Mouse (Mus musculus): ENCODE data around the gene Mras.

Gene Mras

GRCm38 (mm10) chr9:99411093-99411492, 26.1 kb downstream of the Mras start:
- no peak for DNase-seq (ENCODE audit: low spot score)

GRCm38 (mm10) chr9:99409280-99409679, 27.9 kb downstream of the Mras start:
- DNase-seq (ENCODE audit: low spot score) = no peak

- no peak for DNase-seq (ENCODE audit: low spot score)
Observed at GRCm38 (mm10) chr9:99401288-99401974, 35.8 kb downstream of the Mras start.

- DNase-seq (ENCODE audit: low spot score) = peak; percentile 35
Observed at GRCm38 (mm10) chr9:99400781-99401180, 36.4 kb downstream of the Mras start.

GRCm38 (mm10) chr9:99397056-99397815, 39.9 kb downstream of the Mras start:
- no peak for DNase-seq (ENCODE audit: low spot score)

- no peak for DNase-seq (ENCODE audit: low spot score)
Observed at GRCm38 (mm10) chr9:99394366-99394765, 42.8 kb downstream of the Mras start.

GRCm38 (mm10) chr9:99393146-99393545, 44.0 kb downstream of the Mras start:
- no peak for DNase-seq (ENCODE audit: low spot score)

- DNase-seq (ENCODE audit: low spot score) = no peak
Observed at GRCm38 (mm10) chr9:99391557-99391956, 45.6 kb downstream of the Mras start.

GRCm38 (mm10) chr9:99390716-99391115, 46.5 kb downstream of the Mras start:
- DNase-seq (ENCODE audit: low spot score) = no peak

GRCm38 (mm10) chr9:99390201-99390600, 47.0 kb downstream of the Mras start:
- no peak for DNase-seq (ENCODE audit: low spot score)

GRCm38 (mm10) chr9:99389506-99389905, 47.7 kb downstream of the Mras start:
- DNase-seq (ENCODE audit: low spot score) = no peak

GRCm38 (mm10) chr9:99388856-99389255, 48.3 kb downstream of the Mras start:
- DNase-seq (ENCODE audit: low spot score) = no peak

GRCm38 (mm10) chr9:99388078-99388477, 49.1 kb downstream of the Mras start:
- no peak for DNase-seq (ENCODE audit: low spot score)

GRCm38 (mm10) chr9:99382556-99382955, 54.6 kb downstream of the Mras start:
- no peak for DNase-seq (ENCODE audit: low spot score)

GRCm38 (mm10) chr9:99379194-99379593, 58.0 kb downstream of the Mras start:
- DNase-seq (ENCODE audit: low spot score) = no peak

- DNase-seq (ENCODE audit: low spot score) = peak; percentile 73
Observed at GRCm38 (mm10) chr9:99376591-99377418, 60.4 kb downstream of the Mras start.

GRCm38 (mm10) chr9:99368431-99368830, 68.8 kb downstream of the Mras start:
- no peak for DNase-seq (ENCODE audit: low spot score)

GRCm38 (mm10) chr9:99365906-99366305, 71.3 kb downstream of the Mras start:
- no peak for DNase-seq (ENCODE audit: low spot score)

GRCm38 (mm10) chr9:99363076-99363475, 74.1 kb downstream of the Mras start:
- no peak for DNase-seq (ENCODE audit: low spot score)

- DNase-seq (ENCODE audit: low spot score) = no peak
Observed at GRCm38 (mm10) chr9:99361946-99362345, 75.2 kb downstream of the Mras start.

- DNase-seq (ENCODE audit: low spot score) = no peak
Observed at GRCm38 (mm10) chr9:99359012-99359411, 78.2 kb downstream of the Mras start.

- no peak for DNase-seq (ENCODE audit: low spot score)
Observed at GRCm38 (mm10) chr9:99357921-99358692, 79.1 kb downstream of the Mras start, which contains the start of gene Esyt3. Esyt3 (minus strand) TSS chr9:99358557.

Measured in adipocyte (in vitro differentiated cells).